Mouse (Mus musculus): Measurements from ENCODE around the gene Tdgf1. TPM values are rescaled to one million over a fixed set of nuclear protein-coding genes. Genes with fewer than 3 reads are reported as not detected.

Gene Tdgf1
- polyA plus RNA-seq, 1 experiment = not detected

DNA sequence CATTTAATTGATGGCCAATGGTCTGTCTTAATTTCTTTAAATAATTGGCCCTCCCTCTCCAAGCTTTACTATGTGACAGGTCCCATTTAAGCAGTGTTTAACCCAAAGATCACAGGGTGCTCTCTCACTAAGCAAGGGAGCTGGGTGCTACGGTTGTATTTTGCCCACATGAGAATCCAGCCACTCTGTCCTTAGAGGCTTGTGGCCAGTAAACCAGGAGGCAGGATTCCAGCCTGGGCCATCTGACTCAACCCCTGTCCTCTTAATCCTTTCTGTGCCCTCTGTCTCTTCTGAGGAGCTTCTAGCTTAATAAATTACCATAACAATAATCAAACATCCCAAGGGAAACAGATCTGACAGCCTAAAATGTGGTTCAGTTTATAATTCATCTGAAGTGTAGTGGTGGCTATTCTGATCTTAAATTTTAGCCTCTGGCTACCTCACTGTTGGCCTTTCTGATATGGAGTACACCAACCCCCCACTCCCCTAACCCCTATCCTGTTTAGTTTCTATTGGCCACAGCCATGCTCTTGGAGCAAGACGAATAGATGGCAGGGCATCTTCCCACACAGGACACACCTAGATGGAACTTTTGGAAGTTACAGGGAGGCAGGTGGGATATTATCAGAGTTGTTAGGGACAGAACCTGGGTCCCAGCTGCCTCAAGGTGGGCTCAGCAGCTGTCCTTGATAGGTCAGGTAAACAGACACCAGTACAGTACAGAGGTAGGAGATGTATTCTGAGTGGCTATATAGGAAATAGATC lies 8.9 kb upstream of the Tdgf1 start:
- 47% methylated on average over 2 of the region's 2 CpGs for WGBS
- no peak for DNase-seq (ENCODE audit: low read depth, low spot score)

DNA sequence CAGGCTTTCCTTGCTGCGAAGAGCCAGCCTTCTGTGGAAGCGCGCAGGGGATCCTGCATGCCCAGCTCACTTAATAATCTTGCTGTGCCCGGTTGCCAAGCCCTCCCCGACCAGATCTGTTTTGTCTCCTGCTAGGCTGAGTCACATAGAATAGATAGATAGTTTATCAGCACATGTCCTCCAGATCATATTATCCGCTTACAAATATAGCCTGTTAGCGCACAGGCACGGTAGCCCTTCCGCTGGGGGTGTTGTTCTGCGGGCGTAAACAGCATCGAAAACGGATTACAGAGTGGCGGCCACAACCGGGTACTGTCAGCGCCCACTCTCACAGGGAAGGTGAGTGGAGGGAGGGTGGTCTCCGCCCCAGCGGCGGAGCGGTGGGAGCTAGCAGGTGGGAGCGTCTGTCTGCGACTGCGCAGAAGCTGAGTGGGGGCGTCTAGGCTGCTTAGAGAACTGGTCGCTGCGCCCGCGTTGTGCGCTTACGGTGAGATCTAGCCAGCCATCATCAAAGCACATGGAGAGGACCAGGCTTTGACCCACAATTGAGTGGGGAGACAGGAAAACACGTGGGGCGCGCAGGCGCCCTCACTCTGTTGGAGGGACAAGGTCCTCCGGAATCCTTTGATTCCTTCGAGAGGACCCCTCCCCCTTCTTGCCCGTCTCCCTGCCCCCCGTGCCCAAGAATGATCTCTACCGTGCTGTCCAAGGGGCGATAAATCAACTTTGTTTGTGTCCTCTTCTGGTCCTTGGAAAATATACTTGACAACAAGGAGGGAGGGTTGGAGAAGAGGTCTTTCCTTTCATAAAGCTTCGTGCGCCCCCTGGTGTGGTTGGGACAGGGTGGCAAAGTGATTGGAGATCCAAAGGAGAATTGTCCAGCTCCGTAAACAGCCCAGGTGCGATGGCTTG lies 7.8 kb upstream of the Tdgf1 start:
- no peak for DNase-seq (ENCODE audit: low read depth, low spot score)
- WGBS = 3% methylated on average over 44 of the region's 44 CpGs

DNA sequence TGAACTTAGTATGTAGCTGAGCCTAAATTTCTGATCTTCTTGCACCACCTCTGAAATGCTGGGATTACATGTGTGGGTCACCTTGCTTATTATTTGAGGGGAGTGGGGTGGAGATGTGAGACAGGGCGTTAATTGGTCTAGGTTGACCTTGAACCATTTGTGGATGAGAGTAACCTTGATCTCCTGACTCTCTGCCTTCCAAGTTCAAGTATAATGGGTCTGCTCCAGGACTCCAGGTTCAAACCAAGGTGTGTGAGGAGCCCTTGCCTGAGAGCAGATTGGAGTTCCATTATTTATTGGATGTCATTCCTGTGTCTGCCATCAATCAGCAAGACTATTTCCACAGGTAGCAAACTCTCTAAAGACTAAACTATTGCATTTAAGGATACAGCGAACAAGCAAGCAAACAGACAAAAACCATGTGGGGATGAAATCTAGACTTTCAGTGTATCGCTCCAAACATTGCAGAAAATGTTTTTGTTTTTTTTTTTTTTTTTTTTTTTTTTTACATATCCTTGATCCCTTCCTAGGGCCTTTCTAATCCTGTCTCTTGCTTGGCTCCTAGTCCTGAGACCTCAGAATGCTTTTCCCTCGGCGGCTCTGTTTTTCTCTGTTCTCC lies 7.1 kb upstream of the Tdgf1 start:
- no peak for DNase-seq (ENCODE audit: low read depth, low spot score)
- 48% methylated on average over 5 of the region's 5 CpGs for WGBS

DNA sequence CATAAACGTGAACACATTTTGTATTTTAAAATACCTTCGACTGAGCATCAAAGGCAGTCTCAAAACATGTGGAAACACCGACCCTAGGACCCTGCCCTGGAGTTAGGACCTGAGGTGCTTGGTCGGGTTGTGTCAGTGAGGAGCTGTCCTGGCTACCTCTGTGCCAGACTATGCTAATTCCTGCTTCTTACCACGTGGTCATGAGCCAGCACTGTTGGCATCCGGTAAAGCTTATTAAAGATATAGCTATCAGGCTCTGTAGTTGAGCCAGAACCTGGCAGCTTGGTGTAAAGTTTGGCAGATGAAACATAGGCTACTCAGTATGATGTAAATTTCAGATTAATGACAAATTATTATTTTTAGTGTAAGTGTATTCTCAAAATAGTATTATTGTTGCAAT lies 6.4 kb upstream of the Tdgf1 start:
- no peak for DNase-seq (ENCODE audit: low read depth, low spot score)
- WGBS = 53% methylated on average over 6 of the region's 6 CpGs

DNA sequence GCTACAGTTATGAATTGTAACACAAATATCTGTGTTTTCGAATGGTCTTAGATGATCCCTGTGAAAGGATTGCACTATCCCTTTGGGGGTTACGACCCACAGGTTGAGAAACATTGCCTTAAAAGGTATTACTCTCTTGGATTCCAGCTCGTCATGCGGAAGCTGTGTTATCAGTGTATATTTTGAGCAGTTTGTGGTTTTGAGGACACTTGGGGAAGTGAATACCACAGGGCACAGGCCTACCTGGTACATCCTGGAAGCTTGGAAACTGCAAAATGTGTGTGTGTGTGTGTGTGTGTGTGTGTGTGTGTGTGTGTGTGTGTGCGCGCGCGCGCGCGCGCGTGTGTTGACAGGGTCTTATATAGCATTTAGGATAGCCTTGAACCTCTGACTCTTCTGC lies 5.9 kb upstream of the Tdgf1 start:
- DNase-seq (ENCODE audit: low read depth, low spot score) = no peak
- 91% methylated on average over 13 of the region's 13 CpGs for WGBS

DNA sequence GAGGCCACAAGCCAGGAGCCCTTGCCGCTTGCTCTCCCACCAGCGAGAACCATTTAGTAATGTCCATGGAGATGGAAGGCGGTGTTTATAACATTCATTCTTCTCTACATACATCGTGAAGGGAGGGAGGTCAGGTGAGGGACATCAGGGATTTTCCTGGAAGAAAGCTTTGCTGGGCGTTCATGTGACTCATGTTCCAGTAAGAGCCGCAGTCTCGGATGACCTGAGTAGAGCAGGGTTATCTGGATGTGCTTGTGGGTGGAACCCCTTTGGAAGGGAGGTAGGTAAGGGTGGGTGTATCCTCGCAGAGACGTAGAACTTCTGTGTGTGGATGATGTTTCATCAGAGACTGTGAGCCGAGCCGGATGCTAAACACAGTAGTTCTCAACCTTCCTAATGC lies 5.4 kb upstream of the Tdgf1 start, which contains the start of gene Lrrc2:
Gene Lrrc2 (plus strand): TSS at position 149 of the 400 bp plus-strand sequence.
- DNase-seq (ENCODE audit: low read depth, low spot score) = no peak
- 63% methylated on average over 11 of the region's 11 CpGs for WGBS

DNA sequence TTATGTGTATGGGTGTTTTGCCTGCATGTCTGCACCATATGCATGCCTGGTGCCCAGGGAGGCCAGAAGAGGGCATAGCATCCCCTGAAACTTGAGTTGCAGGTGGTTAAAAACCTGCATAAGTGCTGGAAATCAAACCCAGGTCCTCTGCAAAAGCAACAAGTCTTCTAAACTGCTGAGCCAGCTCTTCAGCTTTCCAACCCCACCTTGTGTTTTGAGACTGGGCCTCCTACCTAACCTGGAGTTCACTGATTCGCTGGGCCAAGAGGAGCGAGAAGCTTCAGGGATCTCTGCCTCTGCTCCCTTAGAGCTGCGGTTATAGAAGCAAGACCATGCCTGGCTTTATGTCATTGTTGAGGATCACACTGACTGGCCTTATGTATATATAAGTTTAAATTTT lies 4.2 kb upstream of the Tdgf1 start:
- no peak for DNase-seq (ENCODE audit: low read depth, low spot score)
- WGBS = 95% methylated on average over 3 of the region's 3 CpGs

DNA sequence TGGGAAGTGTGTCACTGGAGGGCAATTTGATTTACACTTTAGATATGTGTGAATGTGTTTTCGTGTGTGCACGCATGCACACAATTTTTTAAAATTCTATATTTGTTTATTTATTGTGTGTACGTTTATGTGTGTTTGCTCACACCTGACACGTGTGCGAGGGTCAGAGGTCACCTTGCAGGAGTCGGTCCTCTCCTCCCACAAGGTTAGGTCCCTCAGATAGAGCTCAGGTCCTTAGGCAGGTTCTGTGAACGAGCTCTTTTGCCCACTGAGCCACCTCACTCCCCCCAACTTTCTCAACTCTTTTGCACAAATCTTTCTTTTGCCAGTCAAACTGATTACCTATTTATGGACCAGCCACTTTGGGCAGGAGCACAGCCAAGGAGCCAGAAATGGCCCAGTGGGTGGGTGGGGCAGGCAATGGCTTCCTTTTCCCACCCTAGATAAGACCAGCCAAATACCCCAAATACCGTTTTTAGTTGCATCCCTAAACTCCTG lies 2.9 kb upstream of the Tdgf1 start:
- no peak for DNase-seq (ENCODE audit: low read depth, low spot score)
- WGBS = 52% methylated on average over 8 of the region's 8 CpGs

DNA sequence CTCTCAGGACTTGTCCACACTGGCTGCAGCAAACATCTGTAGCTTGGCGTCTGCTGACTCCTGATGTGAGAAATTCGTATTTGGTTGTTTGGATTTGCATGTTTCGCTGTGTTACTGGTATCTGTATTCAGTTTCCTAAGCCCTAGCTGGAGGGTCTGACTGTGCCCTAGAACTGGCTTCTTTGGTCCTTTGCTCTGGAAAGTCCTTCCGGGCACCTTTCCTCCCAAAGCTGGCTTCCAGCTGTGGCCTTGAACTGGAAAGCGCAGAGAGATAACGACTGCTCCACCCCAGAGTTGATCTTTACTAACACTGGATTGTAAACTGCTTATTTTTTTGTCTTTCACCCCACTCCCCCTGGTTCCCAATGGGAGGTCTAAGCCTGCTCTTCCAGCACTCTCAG lies 1.9 kb upstream of the Tdgf1 start:
- 63% methylated on average over 6 of the region's 6 CpGs for WGBS
- no peak for DNase-seq (ENCODE audit: low read depth, low spot score)

DNA sequence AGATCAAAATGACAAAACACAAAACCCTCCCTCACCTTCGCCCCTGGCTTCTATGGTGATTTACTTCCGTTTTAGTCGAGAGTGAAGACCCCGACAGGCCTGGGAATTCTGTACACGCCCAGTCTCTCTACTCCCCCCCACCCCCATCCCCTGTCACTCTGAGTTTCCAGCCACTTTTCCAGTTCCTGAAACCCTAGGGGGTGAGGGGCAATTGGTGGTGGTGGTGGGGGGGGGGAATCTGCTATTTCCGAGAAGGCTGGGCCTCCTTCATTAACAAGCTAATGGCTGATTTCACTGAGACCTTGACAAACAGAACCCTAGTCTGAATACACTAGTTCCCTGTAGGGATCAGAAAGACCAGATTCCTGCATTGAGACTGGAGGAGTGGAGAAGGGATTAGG lies 1.3 kb upstream of the Tdgf1 start:
- DNase-seq (ENCODE audit: low read depth, low spot score) = no peak
- WGBS = 55% methylated on average over 6 of the region's 6 CpGs

DNA sequence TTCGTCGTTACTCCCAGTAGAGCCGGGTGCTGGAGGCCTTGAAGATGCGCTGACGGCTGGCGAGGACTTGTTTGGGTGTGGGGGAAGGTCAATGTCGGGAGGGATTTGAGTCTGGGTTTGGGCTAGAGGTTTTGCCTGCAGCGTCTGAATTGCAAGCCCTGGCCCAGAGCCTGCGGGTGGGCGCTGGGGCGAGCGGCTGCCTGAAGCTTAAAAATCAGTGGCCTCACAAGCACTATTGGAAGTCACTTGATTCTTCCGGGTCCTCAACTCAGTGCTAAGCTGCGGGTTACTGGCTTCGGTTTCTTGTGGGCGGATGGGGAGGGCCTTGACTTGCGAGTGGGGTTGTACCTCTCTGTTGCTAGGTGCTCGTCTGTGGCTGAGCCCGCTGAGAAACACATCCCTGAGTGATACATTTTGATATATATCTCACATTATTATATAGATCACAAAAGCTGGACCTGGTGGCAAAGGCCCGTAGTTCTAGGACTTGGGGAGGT lies 638 bp upstream of the Tdgf1 start:
- DNase-seq (ENCODE audit: low read depth, low spot score) = no peak
- WGBS = 63% methylated on average over 20 of the region's 20 CpGs

DNA sequence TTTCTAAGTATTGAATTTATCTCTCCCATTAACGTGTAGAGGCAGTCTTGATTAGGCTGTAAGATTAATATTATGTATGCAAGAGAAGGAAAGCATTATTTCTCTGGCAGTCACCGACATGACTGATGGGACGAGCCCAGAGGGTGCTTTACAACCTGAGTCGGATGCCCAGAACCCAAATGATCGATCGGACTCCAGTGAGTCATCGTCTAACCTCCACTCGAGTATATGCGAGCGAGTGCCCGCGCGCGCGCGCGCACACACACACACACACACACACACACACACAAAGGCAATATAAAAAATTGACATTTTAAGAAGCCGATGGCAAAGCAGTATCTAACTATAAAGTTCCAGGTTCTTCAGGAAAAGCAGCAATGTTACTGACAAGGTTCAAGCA lies 615 bp downstream of the Tdgf1 start:
- no peak for DNase-seq (ENCODE audit: low read depth, low spot score)
- WGBS = 16% methylated on average over 18 of the region's 18 CpGs

DNA sequence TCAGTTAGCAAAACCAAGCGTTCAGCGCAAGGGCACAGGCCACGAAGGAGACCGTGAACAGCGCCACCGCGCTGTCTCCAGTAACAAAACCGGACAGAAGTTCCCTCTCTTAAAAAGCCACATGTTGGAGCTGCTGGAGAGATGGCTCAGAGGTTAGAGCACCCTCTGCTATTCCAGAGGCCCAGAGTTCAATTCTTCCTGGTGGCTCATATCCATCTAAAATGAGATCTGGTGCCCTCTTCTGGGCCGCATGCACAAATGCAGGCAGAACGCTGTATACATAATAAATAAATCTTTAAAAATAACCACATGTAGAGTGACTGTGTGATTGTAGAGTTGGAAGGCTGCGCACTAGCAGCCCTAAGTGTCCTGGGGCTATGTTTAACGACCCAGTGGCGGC lies 1.7 kb downstream of the Tdgf1 start:
- 38% methylated on average over 13 of the region's 13 CpGs for WGBS
- no peak for DNase-seq (ENCODE audit: low read depth, low spot score)

DNA sequence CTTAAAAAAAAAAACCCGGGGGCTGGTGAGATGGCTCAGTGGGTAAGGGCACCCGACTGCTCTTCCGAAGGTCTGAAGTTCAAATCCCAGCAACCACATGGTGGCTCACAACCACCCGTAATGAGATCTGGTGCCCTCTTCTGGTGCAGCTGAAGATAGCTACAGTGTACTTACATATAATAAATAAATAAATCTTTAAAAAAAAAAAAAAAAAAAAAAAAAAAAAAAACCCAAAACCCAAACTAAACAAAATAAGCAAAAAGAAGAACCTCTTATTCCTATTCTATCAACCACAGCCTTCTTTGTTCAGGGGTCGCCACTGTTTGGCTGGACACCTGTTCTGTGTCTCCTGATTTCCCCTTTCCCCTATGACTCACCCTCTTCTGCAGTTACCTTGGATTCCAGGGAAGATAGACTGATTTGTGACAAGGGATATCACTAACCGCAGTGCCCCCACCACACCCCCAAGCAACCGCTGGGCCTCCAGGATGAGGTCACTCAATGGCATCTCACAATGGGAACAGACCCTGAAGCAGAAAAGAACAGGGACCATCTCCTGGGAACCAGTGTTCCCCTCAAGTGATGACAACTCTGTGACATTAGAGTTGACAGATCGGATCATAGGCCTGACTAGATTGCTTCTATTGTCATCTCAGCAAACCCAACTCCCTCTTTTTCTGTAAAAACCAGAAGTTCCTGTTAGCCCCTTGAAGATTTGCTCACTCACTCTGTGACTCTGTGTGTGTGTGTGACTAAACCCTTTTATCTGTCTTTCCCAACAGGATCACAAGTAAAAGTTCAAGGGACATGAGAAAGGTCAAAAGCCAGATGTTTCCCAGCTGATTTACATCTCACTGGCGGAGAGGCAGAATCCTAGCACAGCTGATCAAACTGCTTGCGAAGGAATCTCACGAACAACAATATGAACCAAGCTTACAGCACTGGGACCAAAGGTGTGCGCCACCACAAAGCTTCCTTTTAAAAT lies 8.2 kb downstream of the Tdgf1 start:
- WGBS = 70% methylated on average over 12 of the region's 12 CpGs
- DNase-seq (ENCODE audit: low read depth, low spot score) = no peak

DNA sequence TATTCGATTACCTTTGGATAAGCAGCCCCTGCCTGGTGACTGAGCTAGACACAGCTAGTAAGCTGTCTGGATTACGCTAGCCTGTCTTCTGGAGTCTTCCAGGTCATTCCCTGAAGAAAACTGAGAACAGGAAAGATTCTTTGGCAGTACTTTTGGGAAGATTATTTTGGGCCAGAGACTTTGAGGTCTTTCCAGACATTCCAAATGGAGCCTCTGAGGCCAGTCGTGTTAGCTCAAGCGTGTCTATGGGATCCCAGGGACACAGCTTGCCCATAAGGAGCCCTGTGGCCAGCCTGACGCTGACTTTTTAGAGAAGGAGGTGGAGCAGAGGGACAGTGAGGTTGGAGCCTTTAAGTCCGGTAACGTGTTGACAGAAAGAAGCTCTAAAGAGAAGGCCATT lies 10.0 kb downstream of the Tdgf1 start:
- 88% methylated on average over 7 of the region's 7 CpGs for WGBS
- no peak for DNase-seq (ENCODE audit: low read depth, low spot score)

DNA sequence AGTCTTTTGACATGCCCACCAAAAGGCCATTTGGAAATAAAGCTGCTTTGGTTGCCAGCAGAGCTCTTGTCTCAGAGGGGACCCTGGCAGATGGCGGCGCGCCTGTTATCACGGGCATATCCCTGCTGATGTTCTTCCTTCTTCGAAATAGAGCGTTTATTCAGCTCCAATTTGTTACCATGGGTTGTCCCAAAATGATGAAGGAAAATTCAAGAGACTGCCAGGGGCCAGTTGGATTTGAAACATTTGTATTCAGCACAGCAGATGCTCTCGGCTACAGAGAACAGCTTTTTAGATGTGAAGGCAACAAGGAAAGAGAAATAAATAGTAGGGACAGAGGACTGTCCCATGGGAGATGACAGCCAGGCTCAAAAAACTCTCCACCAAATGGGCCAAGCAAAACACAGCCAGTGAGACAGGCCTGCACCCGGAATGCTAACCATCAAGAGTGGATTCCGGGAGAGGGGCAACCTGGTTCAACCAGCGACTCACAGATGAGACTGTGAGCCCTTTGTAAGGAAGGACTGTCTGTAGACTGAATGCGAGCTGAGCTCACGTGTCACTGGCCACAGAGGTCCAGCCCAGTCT lies 12.0 kb downstream of the Tdgf1 start:
- DNase-seq (ENCODE audit: low read depth, low spot score) = no peak
- WGBS = 83% methylated on average over 12 of the region's 12 CpGs

DNA sequence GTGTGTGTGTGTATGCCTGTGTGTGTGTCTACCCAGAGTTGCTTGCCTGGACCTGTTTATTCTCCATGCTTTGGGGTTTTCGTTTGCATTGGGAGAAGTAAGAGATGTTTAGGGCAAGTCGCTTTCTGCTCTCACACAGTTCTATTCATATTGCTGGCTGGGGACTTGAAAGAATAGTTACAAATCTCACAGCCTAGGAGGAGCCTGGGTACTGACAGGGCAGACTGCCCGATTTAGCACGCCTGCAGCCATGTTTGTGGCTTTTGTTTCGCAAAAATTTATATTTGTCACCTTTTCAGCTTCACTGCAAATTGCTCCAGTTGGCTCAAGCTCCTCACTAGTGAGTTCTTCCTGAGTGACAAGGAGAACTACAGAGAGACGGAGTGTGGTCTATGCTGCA lies 14.4 kb downstream of the Tdgf1 start:
- no peak for DNase-seq (ENCODE audit: low read depth, low spot score)

DNA sequence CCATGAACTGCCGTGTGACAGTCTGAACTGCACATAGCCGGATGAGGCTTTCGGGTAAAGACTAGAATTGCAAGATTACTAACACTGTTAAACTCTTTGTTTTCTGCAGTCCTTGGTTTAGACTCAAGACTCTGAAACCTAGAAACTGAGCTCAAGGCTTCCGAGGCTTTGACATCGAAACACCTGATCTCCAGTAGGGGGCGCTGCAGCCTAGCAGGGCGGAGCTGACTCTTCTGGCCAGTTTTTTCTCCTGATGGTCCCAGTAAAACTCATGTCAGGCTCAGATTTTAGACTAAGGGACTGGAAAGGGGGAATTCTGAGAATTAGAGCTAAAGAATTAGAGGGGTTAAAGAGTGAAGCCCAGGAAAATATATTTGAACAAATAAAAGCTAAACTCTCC lies 23.2 kb downstream of the Tdgf1 start:
- WGBS = 15% methylated on average over 7 of the region's 7 CpGs
- DNase-seq (ENCODE audit: low read depth, low spot score) = peak; percentile 24

More for the DNA sequence above, 14.4 kb downstream of the Tdgf1 start:
- 68% methylated on average over 6 of the region's 6 CpGs for WGBS
